Mouse (Mus musculus) cortical plate, adult 2 months (tissue): Measurements from ENCODE around the gene Fkbp2.

ENCODE experiments used
- CTCF ChIP-seq: fragments of 200-500 bp; IDR thresholded peaks from 2 replicates; pipeline ENCODE4 v1.5.1; 2011; ENCODE audit warnings: mild to moderate bottlenecking, control low read depth, low read length; ENCODE audit not compliant: insufficient read depth; ENCODE audit errors: extremely low read depth
- POLR2A ChIP-seq: fragments of 200-500 bp; IDR thresholded peaks from 2 replicates; pipeline ENCODE4 v1.6.1; 2011; ENCODE audit warnings: mild to moderate bottlenecking, low read length, control low read depth; ENCODE audit not compliant: insufficient read depth; ENCODE audit errors: extremely low read depth

GRCm38 (mm10) chr19:6999360-7000063, 19.2 kb upstream of the Fkbp2 start:
- TF ChIP-seq CTCF = no peak
- no peak for TF ChIP-seq POLR2A
